Mouse (Mus musculus) liver, adult (tissue): Measurements from ENCODE around the gene Ttll10.

ENCODE experiments used
- GATA4 ChIP-seq: IDR thresholded peaks from 2 replicates; pipeline ENCODE4 v1.6.1; 2014; ENCODE audit warnings: mild to moderate bottlenecking, low read length; ENCODE audit not compliant: insufficient replicate concordance

Gene Ttll10

DNA sequence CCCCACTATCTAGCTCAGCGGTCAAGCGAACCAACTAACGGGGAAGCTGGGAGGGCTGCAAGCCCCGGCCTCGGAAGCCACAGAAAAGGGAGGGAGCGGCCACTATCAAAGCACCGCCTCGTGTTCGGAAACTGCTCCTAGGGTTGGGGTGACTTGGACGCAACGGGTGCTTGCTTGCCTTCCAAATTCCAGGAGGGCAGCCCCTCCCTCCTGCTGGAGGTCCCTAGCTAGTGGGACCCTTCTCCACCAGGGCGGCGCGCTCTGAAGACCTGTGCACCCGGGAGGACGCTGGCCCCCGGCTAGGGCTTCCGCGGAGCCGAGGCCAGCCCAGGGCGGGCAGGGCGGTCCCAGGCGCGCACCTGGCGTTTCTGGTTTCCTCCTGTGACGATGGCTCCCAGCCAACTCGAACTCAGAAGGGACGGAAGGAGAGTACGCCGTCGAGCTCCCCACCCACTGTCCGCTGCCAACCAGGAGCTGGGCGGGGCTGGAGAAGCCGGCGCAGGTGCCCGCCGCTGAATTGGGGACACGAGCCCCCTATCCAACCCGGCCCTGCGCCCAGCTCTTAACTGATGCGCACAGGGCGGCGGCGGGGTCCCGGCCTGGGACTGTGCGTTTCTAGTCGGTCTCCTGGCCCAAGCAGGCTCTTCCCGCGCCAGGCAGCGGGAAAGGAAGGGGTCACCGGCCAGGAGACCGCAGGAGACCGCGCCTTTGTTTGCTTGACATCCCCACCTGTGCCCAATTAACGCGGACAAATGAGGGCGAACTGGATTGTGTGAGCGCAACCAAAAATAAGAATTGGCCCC lies 18.5 kb upstream of the Ttll10 start:
- no peak for TF ChIP-seq GATA4

DNA sequence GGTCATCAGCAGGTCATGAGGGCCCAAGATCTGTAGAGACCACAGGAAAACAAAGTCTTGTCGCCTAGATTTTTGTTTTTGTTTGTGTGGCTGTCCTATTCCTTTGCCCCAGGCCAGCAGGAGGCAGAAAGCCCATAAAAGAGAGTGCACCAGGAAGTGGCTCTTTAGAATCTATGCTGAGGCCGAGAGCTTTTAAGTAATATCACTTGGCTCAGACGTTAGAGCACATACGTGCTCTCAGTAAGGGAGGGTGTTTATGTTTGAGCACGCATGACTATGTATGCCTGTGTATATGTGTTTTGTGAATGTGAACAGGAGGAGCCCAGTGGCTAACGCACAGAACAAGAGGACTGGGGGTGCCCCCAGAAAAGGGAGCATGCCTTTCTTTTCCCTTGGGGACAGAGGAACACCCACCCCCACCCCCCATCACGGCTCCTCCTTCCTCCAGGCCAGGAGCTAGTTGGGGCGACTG lies 17.7 kb upstream of the Ttll10 start:
- TF ChIP-seq GATA4 = no peak

DNA sequence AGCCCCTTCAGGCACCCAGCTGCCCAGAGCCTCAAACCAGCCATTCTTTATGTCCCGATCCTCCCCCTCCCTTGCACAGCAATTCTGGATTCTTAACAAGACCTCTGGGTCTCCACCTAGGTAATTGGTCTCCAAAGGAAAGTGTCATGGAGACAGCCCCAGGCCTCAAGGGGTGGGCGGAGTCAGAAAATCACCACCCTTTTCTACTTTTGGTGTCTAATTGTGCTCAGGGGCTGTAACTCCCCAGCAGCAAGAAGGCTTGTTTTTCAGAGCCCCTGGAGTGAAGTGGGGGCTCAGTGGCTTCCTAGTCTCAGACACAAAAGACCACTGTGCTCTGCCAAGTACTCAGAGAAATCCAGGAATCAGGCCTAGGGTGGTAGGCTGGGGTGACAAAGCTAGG lies 11.5 kb upstream of the Ttll10 start:
- TF ChIP-seq GATA4 = no peak

DNA sequence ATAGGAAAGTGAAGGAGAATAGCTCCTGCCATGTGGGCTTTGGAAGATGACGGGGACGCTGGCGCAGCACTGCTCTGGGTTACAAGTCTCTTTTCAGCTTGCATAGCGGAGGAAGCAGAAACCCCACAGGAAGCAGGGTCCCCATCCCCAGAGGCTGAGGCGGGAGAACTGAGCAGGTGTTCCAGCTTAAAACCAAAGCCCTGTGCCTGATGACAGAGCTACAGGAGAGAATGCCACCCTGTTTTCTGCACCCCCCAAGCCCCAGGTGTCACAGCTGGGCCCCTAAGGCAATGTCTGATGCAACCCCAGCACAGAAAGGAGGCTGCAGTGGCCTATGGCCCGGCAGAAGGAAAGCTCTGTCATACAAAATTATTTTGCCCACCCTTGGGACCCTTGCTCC lies 11.1 kb upstream of the Ttll10 start:
- TF ChIP-seq GATA4 = no peak

DNA sequence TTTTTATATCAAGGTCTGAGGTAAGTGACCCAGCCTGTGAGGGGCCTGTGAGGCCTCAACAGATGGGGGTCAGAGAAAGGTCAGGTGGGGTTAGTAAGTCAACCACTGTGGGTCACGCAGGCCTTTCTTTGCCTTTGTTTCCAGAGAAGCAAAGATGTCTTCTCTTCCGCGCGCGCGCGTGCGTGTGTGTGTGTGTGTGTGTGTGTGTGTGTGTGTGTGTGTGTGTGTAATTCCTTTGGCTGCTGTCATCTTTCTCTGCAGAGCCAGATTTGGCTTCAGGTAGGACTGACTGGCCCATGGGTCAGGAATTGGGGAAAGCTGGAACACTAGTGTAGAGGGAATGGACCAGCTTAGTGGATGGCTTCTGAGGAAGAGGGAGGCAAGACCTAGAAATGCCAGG lies 10.5 kb upstream of the Ttll10 start:
- no peak for TF ChIP-seq GATA4

DNA sequence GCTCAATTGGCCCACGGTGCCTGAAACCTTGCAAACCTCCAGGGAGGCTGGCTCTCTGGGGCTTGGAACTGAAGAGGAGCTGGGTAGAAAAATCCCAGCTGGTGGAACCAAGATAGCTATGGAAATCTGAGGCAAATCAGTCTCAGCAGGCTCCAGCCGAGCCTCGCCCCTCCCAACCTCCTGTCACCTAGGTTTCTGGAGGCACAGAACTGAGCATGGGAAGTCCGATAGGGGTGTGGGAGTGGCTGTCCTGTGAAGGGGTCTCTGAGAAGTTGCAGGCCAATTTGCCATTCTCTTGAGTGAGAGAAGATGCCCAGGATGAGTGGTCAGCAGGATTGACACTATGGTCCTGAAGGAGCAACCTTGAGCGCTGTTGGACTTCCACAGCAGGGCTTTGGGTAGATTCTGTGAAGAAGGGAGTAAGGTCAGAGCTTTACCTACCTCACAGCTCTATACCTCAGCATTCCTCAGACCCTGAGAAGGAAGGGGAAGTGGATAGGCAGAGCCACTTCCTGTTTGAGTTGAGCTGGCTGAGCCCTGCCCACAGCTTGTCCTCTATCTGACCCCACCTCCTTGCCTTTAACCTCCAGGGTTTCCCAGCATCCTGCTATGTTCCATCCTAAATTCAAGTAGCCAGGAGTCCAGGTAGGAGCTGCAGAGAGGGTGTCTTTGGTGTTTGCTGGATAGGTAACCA lies 8.2 kb upstream of the Ttll10 start:
- no peak for TF ChIP-seq GATA4

DNA sequence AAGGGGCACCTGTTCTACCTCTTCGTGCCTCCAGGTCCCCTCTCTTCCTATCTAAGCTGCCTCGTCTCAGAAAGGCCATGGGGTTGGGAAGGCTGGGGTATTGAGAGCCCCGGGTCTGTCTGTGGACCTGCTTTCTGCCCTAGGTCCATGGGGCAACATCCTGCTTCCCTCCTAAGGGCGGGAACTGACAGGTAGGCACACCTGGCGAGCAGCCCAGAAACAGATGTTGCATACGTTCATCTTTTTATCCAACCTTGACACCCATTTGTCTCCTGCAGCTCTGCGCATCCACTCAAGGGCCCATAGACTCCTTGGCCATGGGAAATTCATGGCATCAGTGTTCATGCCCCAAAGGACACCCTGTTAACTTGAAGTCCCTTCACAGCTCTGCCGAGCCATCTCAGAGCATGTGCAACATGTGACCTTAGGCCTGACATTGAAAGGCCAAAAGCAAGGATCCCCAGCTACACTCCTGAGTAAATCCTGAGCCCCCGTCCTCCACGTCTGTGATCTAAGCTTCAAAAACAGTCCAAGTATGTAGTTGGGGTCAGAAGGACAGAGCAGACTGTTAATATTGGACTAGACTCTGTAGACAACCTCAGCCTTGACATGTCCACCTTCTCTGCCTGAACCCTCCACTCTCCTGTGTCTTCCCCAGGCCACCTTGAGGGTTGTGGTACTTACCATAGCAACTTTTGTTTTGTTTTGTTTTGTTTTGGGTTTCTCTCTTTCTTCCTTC lies 6.1 kb upstream of the Ttll10 start:
- no peak for TF ChIP-seq GATA4

DNA sequence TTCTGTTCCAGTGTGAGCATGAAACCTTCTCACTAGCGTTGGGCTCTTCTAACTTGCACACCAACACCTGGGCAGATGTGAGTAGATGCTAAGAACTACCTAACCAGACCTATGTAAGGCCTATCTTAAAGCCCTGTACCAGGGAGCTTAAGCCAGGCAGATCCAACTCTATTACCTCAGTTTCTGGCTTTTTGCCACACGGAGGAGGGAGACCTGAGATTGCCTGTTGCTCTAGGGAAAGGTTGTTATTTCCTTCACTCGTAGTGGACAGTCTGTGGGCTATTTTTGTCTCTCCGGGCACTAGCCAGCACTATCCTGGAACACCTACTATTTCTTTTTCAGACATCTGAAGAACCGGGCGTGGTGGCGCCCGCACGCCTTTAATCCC lies 5.3 kb upstream of the Ttll10 start:
- TF ChIP-seq GATA4 = no peak

DNA sequence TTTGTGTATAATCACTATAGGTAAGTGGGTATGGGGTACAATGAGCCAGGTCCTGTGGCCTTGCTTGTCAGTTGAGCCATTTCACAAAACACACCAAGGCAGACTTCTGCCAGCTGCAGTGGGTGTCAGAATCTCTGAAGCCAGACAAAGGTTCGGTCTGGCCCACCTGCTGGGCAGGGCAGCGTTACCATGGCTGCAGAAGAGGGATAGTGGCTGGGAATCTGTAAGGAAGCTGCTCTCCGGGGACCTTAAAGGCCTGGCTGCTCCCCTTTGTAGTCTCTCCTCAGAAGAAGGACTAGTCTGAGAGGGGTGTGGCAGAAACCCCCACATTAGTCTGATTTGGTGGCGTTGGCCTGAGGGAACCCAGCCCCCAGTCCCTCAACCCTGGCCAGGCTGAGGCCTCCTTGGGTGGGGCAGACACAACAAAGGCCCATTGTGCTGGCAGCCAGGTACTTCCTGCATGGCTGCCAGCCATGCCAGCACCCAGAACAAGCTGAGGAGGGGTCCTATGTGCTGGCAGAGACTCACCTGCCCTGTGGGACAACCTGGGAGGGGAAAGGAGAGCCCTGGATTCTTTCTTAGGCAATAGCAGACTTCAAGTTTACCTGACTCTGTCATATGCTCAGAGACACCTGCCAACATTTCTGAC lies 4.8 kb upstream of the Ttll10 start:
- no peak for TF ChIP-seq GATA4

DNA sequence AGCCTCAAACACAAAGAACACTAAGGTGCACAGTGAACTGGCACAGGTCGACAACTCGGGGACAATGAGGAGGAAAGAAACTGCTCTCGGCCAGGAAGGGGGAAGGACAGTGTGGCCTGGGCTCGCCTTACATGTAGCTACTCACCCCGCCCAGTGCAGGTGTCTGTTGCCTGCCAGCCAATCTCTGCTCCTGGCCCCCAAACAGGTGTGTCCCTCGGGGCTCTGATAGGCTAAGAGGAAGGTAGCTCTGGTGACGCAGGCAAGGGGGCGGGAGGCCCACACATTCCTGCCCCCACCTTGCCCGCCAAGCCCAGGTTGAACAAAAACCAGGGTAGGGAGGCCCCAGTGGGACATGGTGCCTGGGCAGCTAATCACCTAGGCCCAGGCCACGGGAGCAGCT lies 499 bp upstream of the Ttll10 start:
- no peak for TF ChIP-seq GATA4

DNA sequence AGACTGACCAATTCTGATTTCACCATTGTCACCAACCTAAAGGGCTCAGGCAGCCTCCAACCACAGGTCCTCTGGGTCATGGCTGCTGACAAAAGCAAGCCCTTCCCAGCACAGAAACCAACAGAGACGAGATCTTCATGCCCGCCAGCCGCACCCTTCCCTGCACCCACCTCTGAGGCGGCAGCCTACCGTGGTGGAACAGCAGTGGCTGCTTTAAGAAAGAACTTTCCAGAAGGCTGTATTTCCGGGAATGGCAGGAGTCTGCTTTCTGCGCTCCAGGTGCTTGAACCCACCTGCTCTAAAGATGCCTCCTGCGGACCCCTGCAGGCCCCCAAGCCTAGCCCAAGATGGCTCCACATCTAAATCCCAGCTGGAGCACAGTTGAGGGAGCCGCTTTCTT lies 388 bp downstream of the Ttll10 start:
- no peak for TF ChIP-seq GATA4

DNA sequence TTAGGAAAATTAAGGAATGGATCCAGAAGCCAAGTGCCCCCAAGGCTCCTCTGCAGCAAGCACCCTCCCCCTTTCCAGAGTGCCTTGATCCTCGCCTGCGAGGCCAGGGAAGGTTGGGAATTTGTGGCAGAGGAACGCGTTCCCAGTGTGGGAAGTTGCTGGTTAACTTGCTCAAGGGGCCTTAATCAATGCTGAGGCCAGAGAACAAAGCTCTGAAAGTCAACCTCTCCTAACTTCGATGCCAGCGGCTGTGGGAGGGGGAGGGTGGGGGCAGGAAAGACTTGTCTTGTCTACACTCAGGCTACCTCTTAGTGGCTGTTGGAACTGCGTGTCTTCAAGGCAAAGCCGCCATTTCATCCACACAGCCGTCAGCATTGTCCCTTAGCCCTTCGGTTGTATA lies 1.5 kb downstream of the Ttll10 start:
- no peak for TF ChIP-seq GATA4

DNA sequence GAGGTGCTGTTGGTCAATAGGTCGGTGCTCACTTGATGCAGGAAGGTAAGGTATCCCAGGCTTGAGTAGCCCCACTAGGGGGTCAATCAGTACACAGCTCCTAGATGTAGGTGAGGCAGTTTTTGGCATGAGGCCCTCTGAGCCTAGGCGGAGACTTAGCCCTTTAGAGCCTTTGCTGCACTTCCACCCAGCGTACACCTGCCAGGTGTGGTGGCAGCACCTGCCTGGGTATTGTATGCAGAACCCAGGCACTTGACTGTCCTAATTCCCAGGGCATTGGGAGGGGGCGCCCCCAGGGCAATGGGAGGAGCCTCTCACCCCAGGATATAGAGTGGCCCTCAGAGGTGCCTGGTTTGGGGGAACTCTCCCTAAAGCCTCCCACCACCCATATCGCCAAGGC lies 4.0 kb downstream of the Ttll10 start:
- TF ChIP-seq GATA4 = no peak

DNA sequence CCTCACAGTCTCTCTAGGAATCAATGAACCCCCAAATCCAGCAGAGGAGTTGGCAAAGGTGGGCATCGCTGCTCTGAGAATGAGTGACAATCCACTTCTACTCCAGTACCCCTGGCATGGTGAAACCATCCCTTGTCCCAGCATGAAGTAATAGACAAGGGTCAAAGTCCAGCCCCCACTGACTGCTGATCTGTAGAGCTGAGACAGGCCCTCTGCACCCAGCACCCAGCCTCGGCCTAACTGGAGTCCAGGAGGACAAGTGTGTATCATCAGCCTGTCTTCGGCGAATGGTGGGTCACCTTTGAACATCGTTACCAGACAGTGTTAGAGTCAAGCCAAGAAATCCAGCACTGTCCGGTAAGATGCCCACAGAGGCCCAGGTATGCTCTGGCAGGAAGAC lies 4.6 kb downstream of the Ttll10 start:
- TF ChIP-seq GATA4 = no peak

DNA sequence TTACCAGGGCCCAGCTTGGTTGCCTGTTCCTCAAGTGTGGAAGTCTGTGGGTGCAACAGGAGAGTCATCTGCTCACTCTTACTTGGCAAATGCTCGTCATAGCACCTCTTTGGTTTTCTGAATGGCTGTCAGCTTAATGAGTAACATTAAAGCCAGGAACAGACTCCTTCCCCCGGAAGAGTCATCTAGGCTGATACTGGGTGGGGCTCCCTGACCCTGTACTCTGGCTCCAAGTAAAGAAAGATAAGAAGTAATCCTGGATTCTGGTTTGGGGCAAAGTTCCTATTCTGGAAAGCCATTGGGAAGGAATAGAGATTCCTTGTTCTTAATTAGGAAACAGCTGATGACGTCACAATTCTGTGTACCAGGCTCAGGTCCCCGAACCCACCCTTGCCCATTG lies 5.1 kb downstream of the Ttll10 start:
- no peak for TF ChIP-seq GATA4
